Mouse (Mus musculus) common myeloid progenitor, adult 5-6 weeks (primary cell): Measurements from ENCODE around the gene Gm4177. TPM values are rescaled to one million over a fixed set of nuclear protein-coding genes. Genes with fewer than 3 reads are reported as not detected.
"Not testable (repeated sequence)": the region's sequence is repeated elsewhere in the genome, so short reads cannot be mapped to it uniquely, and the experiment has no call there.

Experiments used
- ATAC-seq: replicated peaks from 2 replicates; pipeline ENCODE4 v1.8.0; 2016; ENCODE audit warnings: low read depth, mild to moderate bottlenecking, moderate TSS enrichment, inconsistent platforms; ENCODE audit not compliant: poor library complexity, severe bottlenecking
- total RNA-seq: library from RNA; stranded (forward); fragments of 200-1000, 187-1606 nt; gene quantifications from 2 replicates; pipeline ENCODE4 v1.2.3, GENCODE M21; 2017

Gm4177 gene
- not detected in 2 replicates for total RNA-seq

DNA sequence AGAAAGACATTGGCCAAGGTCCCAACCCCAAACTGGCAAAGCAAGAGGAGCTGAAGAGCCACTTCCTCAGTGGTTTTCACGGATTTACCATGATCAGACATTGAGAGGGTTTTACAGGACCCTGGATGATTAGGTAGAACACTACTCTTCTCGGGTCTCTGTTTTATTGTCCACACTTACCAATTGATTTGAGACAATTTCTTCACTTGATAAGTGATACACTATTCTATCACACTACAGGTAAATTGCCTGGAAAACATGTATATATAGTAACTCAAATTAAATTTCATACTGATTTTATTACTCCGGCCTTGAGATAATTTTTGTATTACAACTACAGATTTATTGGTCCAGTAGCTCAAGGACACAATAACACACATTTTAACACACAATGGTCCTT, at the start of gene Gm4177:
Gene Gm4177 (minus strand): TSS at position 101 of the 400 bp plus-strand sequence.
- ATAC-seq, result not testable (repeated sequence)

DNA sequence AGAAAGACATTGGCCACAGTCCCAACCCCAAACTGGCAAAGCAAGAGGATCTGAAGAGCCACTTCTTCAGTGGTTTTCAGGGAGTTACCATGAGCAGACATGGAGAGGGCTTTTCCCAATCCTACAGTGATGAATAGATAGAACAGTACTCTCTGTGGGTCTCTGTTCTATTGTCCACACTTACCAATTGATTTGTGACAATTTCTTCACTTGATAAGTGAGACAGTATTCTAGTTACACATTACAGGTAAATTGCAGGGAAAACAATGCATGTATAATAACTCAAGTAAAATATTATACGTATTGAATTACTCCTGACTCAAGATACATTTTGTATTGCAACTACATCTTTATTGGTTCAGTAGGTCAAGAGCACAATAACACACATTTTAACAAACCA, 47.6 kb upstream of the Gm4177 start, which contains the start of gene Gm5725:
Gene Gm5725 (minus strand): TSS at position 101 of the 400 bp plus-strand sequence.
- not testable (repeated sequence) for ATAC-seq

GRCm38 (mm10) chr7:21832051-21832450, 35.5 kb upstream of the Gm4177 start, which contains the start of gene Vmn1r135:
Gene Vmn1r135, plus strand, starts transcription at chr7:21832351.
- ATAC-seq, result not testable (repeated sequence)

GRCm38 (mm10) chr7:21761375-21761774, 35.2 kb downstream of the Gm4177 start, which contains the start of gene Gm4175:
Gene Gm4175, minus strand, starts transcription at chr7:21761475.
- not testable (repeated sequence) for ATAC-seq

Other genes with a start within 250 kb of the Gm4177 start
- not detected in 2 replicates for gene Vmn1r132, start 182.6 kb downstream of the Gm4177 start, total RNA-seq
- not detected in 2 replicates for gene Gm4175, start 35.3 kb downstream of the Gm4177 start, total RNA-seq
- not detected in 2 replicates for gene Vmn1r135, start 35.6 kb upstream of the Gm4177 start, total RNA-seq
- gene Gm5725, start 47.5 kb upstream of the Gm4177 start, total RNA-seq, result not detected in 2 replicates
- gene Gm5891, start 124.6 kb upstream of the Gm4177 start, total RNA-seq, result not detected in 2 replicates
- gene Vmn1r137, start 197.9 kb upstream of the Gm4177 start, total RNA-seq, result not detected in 2 replicates
- gene Vmn1r138, start 232.2 kb upstream of the Gm4177 start, total RNA-seq, result not detected in 2 replicates